Mouse (Mus musculus) intestine, embryonic 16.5 days (tissue): ENCODE measurements at regions not wholly inside any gene's neighbourhood (a gene's known extent, or its start where the extent isn't known, plus 50 kb on each side); places are given as distances from the start of the nearest gene placed in this dataset.

ENCODE experiments used
- ATAC-seq: fragments of 200-750 bp; cut with Nextera tagmentation; 2 replicates; pipeline ENCODE4 v1.8.0; 2017; ENCODE audit warnings: moderate TSS enrichment, moderate library complexity
- H3K27ac ChIP-seq: fragments of 300-500 bp; sonication (generic); 2 replicates; pipeline ENCODE4 v1.5.1; 2014; ENCODE audit warnings: mild to moderate bottlenecking, low read length
- H3K27me3 ChIP-seq: fragments of 300-500 bp; sonication (generic); replicated peaks from 2 replicates; pipeline ENCODE4 v1.6.1; 2014; ENCODE audit warnings: low read length, control low read depth, mixed read lengths; ENCODE audit not compliant: control insufficient read depth, insufficient read depth
- H3K36me3 ChIP-seq: fragments of 300-500 bp; sonication (generic); 2 replicates; pipeline ENCODE4 v1.6.1; 2014; ENCODE audit warnings: low read length, control low read depth; ENCODE audit not compliant: control insufficient read depth, insufficient read depth
- H3K4me1 ChIP-seq: fragments of 300-500 bp; sonication (generic); 2 replicates; pipeline ENCODE4 v1.6.1; 2014; ENCODE audit warnings: low read length, control low read depth, mixed read lengths; ENCODE audit not compliant: control insufficient read depth, insufficient read depth
- H3K4me2 ChIP-seq: fragments of 300-500 bp; sonication (generic); 2 replicates; pipeline ENCODE4 v1.6.1; 2014; ENCODE audit warnings: low read depth, low read length, control low read depth
- H3K4me3 ChIP-seq: fragments of 300-500 bp; sonication (generic); 2 replicates; pipeline ENCODE4 v1.5.1; 2014; ENCODE audit warnings: mild to moderate bottlenecking, low read length
- H3K9ac ChIP-seq: fragments of 300-500 bp; sonication (generic); 2 replicates; pipeline ENCODE4 v1.6.1; 2014; ENCODE audit warnings: low read depth, low read length
- H3K9me3 ChIP-seq: fragments of 300-500 bp; sonication (generic); 2 replicates; pipeline ENCODE4 v1.6.1; 2016; ENCODE audit warnings: low read length, control low read depth; ENCODE audit not compliant: control insufficient read depth
- WGBS: fragments of 180-500 bp; shearing (Covaris S2); extraction: QIAGEN DNeasy Blood & Tissue Kit; methylation state at CpG from one replicate; pipeline ENCODE4 v1.1.7; 2014; 5-methylcytosine and 5-hydroxymethylcytosine counted together

DNA sequence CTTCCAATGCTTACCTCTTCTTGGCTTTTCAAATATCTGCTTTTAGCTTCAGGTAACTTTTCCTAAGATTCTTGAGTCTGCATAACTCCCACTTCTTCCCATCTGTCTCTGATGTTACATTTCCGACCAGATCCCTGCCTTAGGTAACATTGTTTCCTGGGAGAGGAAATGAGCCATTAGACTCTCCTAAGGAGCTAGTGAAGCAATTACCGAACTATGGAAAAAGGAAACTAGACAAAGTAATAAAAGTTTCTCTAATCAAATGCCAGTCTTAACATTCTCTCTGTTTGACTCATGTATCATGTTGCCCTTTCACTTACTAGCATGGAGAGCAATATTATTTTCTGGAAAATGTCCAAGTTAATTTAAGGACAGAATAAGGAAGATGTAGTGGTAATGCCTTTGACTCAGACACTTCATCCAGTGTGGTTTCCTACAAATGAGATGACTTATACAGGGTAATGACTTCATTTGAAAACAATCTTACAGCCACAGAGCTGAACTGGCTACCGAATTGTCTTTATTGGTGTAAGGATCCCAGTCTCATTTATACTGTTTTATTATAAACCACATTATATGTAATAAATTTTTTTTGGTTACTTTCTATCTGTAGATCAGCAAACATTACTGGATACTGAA lies 263.8 kb upstream of the Fam84a start:
- no peaks in the 10 kb centered on the region for H3K36me3 ChIP-seq
- H3K9me3 ChIP-seq = no peaks in the 10 kb centered on the region
- H3K4me1 ChIP-seq = no peaks in the 10 kb centered on the region
- no peak for ATAC-seq
- H3K27me3 ChIP-seq = no peaks in the 10 kb centered on the region
- no peak overlapping the region for H3K27ac ChIP-seq
- no peak overlapping the region for H3K9ac ChIP-seq
- H3K4me2 ChIP-seq = no peak overlapping the region
- WGBS = 76% methylated on average over 3 of the region's 3 CpGs
- no peak overlapping the region for H3K4me3 ChIP-seq

DNA sequence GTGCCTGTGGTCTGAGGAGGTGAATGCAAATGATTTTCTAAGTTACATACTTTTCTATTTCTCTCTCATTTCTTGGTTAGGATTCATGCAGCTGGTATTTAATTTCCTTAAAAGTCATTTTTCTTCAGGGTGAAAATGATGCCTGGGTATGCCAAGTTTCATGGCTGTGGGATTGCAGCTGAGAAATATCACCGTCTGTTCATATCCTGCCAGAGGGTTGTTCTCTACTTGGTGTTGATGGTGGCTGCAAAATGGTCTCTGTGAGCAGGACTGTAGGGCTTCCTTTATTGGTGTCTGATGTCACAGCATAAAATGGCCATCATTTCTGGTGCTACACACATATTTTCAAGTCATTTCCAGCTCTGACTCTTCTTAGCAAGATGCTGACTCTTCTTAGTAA lies 259.2 kb upstream of the Fam84a start:
- Histone ChIP-seq H3K9me3 (no peaks in the 10 kb centered on the region), H3K36me3 (no peaks in the 10 kb centered on the region), H3K27me3 (no peaks in the 10 kb centered on the region), H3K9ac (no peak overlapping the region), H3K4me1 (no peaks in the 10 kb centered on the region), H3K27ac (no peak overlapping the region), H3K4me2 (no peak overlapping the region), H3K4me3 (no peak overlapping the region)
- 87% methylated on average over 1 of the region's 1 CpGs for WGBS
- no peak for ATAC-seq

DNA sequence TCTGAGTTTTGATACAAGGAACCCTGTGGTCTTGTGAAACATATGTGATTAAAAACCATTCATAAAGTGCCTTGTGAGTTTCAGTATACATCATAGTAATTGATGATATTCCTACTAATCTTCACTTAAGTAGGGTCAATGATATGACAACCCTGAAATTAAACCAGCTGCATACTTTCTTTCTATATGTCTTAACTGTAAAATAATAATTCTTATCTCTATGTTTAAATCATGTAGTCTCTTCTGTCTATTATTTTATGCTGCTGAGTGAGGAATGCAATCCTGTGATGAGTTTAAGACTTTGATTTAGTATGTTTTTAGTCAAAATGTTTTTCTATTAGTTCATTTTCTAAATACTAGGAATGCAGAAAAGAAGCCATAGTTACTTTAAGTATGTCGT lies 253.9 kb upstream of the Fam84a start:
- Histone ChIP-seq H3K9me3 (no peaks in the 10 kb centered on the region), H3K27me3 (no peaks in the 10 kb centered on the region), H3K4me3 (no peak overlapping the region), H3K36me3 (no peaks in the 10 kb centered on the region), H3K4me2 (no peak overlapping the region), H3K27ac (no peak overlapping the region), H3K4me1 (no peaks in the 10 kb centered on the region), H3K9ac (no peak overlapping the region)
- 75% methylated on average over 1 of the region's 1 CpGs for WGBS
- ATAC-seq = no peak

DNA sequence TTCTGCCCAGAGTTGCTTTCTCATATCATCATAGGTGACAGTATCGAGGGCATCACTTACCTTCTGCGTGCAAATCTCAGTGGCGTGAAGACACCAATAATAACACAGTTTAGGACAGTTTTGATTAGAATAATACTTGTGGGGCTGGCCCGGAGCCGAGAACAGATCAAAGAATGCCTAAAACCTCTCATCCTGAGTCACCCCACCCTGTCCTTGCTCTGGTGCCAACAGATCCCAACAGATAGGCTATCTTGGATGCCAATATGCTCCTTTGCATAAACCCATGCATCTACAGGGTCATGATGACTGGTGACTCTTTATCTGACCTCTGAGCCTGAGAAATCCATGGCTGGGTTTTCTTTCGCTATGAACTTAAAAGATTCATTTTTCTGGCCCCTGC lies 224.4 kb upstream of the Fam84a start:
- no peak overlapping the region for H3K27ac ChIP-seq
- H3K4me3 ChIP-seq = no peak overlapping the region
- no peaks in the 10 kb centered on the region for H3K4me1 ChIP-seq
- 88% methylated on average over 6 of the region's 6 CpGs for WGBS
- ATAC-seq = no peak
- H3K9me3 ChIP-seq = no peaks in the 10 kb centered on the region
- no peaks in the 10 kb centered on the region for H3K36me3 ChIP-seq
- H3K4me2 ChIP-seq = no peak overlapping the region
- H3K9ac ChIP-seq = no peak overlapping the region
- H3K27me3 ChIP-seq = no peaks in the 10 kb centered on the region

DNA sequence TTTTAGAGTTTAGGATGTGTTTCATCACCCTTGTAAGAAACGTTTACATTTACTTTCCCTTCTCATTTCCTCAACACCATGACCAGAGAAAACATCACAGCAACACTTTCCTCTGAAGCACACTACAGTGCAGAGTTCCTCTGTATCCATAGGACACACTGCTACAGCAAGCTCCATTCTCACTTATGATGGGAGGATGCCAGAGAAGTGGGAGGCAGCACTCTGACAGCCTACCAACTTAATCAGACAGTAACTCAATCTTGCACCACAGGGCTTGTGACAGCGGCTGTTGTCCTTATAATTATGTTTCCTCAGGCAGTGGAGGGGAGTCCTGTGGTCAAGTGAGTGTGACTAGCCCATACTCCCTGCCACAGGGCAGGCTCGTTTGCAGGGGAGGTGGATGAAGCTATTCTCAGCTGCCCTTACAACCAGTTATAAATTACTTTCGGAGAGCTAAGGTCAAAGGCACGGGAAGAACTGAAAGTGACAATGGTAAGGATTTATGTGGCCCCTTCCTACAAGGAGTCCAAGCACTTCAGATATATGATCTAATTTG lies 186.5 kb upstream of the Fam84a start:
- H3K4me1 ChIP-seq = no peaks in the 10 kb centered on the region
- H3K4me2 ChIP-seq = no peak overlapping the region
- H3K9me3 ChIP-seq = no peaks in the 10 kb centered on the region
- ATAC-seq = no peak
- H3K36me3 ChIP-seq = no peaks in the 10 kb centered on the region
- H3K27ac ChIP-seq = no peak overlapping the region
- WGBS = 40% methylated on average over 5 of the region's 5 CpGs
- H3K9ac ChIP-seq = no peak overlapping the region
- H3K27me3 ChIP-seq = no peaks in the 10 kb centered on the region
- no peak overlapping the region for H3K4me3 ChIP-seq

DNA sequence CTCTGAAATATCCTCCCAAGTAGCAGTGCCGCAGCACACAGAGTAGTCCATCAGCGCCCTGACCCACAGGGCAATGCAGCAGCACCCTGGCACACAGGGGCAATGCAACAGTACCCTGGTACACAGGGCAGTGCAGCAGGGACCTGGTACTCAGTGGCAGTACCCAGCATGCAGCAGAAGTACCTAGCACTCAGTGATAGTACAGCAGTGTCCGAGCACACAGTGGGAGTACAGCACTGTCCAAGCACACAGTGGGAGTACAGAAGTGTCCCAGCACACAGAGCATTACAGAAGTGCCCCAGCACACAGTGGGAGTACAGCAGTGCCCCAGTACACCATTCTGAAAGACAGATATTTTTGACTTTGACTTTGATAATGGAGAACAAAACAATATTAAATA lies 186.0 kb upstream of the Fam84a start:
- H3K27me3 ChIP-seq = no peaks in the 10 kb centered on the region
- H3K27ac ChIP-seq = no peak overlapping the region
- H3K4me3 ChIP-seq = no peak overlapping the region
- H3K9me3 ChIP-seq = no peaks in the 10 kb centered on the region
- no peak overlapping the region for H3K9ac ChIP-seq
- WGBS = 74% methylated on average over 3 of the region's 3 CpGs
- H3K4me1 ChIP-seq = no peaks in the 10 kb centered on the region
- no peaks in the 10 kb centered on the region for H3K36me3 ChIP-seq
- no peak for ATAC-seq
- no peak overlapping the region for H3K4me2 ChIP-seq

DNA sequence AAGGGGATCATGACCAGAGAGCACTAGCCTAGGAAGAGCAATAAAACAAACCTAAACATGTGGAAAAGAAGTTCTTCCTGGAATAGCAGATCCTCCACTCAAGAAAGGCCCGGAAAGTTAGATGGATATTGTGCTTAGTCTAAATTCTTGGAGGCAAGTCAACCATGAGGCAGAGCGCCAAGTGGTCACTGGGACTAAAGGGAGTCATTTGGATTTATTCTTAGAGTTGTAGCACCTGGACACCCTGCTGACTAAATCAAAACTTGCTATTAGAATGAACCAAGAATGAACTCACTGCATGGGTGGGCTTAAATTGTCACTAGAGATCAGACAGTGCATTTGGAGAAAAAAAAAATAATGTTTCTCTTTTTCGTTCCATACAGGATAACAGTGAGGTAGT lies 166.8 kb upstream of the Fam84a start:
- ATAC-seq = no peak
- WGBS = 70% methylated on average over 3 of the region's 3 CpGs

DNA sequence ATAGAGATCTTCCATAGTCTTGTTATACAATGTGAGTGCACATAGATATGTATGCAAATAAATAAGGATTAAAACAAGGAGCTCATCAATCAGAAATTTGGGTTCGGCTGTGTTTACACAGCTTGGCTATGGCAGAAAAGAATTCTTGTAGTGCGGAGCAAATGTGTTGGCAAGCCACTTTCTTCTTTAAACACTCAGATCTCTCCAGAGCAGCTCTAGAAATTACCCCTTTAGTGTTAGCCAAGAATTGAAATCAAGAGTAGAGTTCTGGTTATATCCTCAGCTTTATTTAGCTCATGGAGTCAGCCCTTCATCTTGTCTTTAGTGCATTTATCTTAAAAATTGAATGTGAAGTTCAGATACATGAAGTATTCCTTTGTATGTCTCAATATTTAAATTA lies 164.5 kb upstream of the Fam84a start:
- no peaks in the 10 kb centered on the region for H3K9me3 ChIP-seq
- H3K4me3 ChIP-seq = no peak overlapping the region
- H3K9ac ChIP-seq = no peak overlapping the region
- 60% methylated on average over 2 of the region's 2 CpGs for WGBS
- no peak overlapping the region for H3K27ac ChIP-seq
- ATAC-seq = no peak
- H3K27me3 ChIP-seq = no peaks in the 10 kb centered on the region
- no peaks in the 10 kb centered on the region for H3K36me3 ChIP-seq
- H3K4me2 ChIP-seq = no peak overlapping the region
- H3K4me1 ChIP-seq = no peaks in the 10 kb centered on the region

More for the DNA sequence above, 166.8 kb upstream of the Fam84a start:
- Histone ChIP-seq H3K4me3 (no peak overlapping the region), H3K27me3 (no peaks in the 10 kb centered on the region), H3K9me3 (no peaks in the 10 kb centered on the region), H3K27ac (no peak overlapping the region), H3K4me2 (no peak overlapping the region), H3K36me3 (no peaks in the 10 kb centered on the region), H3K9ac (no peak overlapping the region), H3K4me1 (no peaks in the 10 kb centered on the region)

DNA sequence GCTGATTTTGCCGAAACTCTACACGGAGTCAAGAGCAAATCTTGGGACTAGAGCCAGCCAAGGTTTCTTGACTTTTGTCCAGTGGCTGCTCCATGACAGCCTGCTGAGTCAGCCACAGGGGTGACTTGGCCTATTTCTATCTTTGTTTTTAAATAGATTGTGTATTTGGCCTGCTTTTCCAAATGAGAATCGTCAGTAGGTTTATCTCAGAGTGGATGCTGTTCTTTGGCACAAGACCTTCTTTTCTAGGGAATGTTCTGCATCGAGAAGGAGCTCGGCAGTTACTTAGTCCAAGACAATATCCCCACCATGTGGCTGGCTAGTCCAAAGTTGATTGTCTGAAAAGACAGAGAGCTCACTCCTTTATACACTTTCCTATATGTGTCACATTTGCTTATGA lies 163.9 kb upstream of the Fam84a start:
- no peak for ATAC-seq
- Histone ChIP-seq H3K27ac (no peak overlapping the region), H3K27me3 (no peaks in the 10 kb centered on the region), H3K4me2 (no peak overlapping the region), H3K9me3 (no peaks in the 10 kb centered on the region), H3K4me3 (no peak overlapping the region), H3K36me3 (no peaks in the 10 kb centered on the region), H3K9ac (no peak overlapping the region), H3K4me1 (no peaks in the 10 kb centered on the region)
- WGBS = 58% methylated on average over 5 of the region's 5 CpGs

DNA sequence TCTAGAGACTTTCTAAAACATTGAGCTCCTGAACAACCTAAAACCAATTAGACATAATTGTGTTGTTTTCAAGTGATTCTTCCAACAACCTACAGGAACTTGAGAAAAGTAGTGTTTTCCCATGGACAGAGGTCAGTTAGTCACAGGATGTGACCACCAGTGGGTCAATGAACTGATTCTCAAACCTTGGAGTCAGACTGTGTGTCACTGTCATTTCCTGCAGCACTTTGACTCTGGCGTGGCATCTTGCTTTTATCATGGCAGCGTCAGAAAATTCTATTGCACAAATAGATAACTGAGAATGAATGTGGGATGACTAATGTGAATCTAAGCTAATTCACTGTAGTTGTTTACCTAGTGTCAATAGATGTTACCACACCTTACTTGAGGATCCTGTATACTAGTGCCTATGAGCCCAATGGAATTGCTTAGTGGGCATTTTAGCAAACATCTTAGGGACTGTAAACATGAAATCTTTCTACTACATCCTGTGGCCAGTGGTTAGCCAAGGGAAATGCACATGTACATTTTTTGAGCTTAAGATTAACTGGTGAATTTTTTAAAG lies 150.6 kb upstream of the Fam84a start:
- H3K4me1 ChIP-seq = no peaks in the 10 kb centered on the region
- H3K9ac ChIP-seq = no peak overlapping the region
- H3K27ac ChIP-seq = no peak overlapping the region
- no peaks in the 10 kb centered on the region for H3K36me3 ChIP-seq
- H3K4me2 ChIP-seq = no peak overlapping the region
- H3K27me3 ChIP-seq = no peaks in the 10 kb centered on the region
- WGBS = 65% methylated on average over 2 of the region's 2 CpGs
- no peaks in the 10 kb centered on the region for H3K9me3 ChIP-seq
- H3K4me3 ChIP-seq = no peak overlapping the region
- ATAC-seq = peak; percentile 57; the same call in 1 of the 2 replicates
